Mouse (Mus musculus): ENCODE measurements around the gene Bri3bp.
"Not testable (repeated sequence)": the region's sequence is repeated elsewhere in the genome, so short reads cannot be mapped to it uniquely, and the experiment has no call there.

Gene Bri3bp

DNA sequence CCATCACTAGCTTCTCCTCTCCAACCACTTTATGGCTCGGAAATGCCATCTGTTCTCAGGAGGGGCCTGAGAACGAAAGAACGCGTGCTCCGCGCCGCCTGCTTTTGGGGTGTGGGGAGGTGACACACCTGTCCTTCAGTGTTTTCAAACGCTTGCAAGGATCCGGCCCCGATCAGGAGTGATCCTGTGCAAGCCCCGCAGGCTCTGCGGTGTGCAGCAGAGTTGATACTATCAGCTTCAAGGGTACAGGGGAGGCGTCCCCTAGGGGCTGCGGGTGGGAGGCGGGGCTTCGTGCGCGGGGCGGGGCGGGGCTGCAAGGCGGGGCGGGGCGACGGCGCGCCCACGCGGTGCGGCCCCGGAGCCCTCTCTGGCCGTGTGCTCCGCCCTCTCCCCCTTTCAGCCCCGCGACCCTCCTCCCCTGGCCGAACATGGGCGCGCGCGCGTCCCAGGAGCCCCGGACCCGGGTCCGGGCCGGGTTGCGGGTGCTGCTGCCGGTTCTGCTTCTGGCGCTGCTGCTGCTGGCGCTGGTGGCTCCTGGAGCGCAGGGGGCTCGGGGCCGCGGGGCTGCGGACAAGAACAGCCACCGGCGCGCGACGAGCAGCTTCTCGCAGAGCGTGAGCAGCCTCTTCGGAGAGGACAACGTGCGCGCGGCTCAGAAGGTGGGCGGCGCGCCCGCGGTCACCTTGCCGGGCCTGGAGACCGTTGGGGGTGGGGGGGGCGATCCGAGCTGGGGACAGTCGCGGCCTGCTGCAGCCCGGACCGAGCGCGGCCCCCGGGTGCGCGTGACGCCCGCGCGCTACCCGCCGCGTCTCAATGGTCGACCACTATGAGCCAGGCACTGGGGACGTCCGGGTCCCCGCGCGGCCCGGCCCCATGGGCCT is at the start of gene Bri3bp:
Gene Bri3bp (plus strand): TSS at position 335 of the 881 bp plus-strand sequence.
- peak; percentile 56 to 65 for DNase-seq

DNA sequence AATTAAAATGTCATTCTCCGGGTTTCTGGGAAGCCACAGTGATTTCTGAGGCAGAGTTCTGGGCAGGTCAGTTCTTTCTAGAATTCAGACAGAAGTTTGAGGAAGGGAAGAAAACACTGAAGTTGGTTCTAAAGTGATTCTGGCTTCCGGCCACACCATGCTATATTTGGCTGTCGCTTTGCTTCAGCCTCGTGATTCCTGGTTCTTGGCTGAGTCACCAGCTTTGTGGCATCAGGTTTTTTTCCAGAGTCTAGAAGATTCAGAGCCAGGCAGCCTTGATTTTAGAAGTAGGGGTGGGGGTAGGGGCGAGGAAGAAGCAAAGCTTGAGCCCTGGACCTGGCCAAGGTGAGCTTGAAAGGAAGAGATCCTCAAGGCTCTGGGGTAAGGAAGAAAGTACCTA is 49.8 kb upstream of the Bri3bp start:
- peak in 1 of 2 experiments; percentile 29 for DNase-seq

DNA sequence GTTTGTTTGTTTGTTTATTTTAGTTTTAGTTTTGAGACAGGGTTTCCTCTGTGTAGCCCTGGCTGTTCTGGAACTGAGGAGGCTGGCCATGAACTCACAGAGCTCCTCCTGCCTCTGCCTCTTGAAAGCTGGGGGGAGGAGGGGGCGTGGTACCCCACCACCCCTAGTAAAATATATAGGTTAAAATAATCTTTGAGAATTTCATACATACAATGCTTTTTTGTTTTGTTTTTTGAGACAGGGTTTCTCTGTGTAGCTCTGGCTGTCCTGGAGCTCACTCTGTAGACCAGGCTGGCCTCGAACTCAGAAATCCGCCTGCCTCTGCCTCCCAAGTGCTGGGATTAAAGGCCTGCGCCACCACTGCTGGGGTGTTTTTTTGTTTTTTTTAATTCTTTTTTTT is 49.2 kb upstream of the Bri3bp start:
- not testable (repeated sequence) for DNase-seq

DNA sequence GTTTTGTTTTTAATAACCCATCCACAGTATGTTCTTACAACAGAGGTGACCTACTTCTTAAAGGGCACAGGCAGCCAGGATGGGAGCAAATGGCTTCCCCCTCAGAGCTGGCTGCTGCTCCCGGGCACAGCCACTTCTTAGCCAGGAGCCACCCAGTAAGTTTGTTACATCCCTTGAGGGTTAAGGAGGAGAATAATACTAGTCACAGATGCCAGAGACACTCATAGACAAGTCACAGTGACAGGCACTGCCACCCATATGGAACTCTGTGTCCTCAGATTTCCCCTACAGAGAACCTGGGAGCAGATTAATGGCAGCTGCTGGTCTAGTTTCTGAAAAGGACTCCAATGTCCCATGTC is 48.8 kb upstream of the Bri3bp start:
- DNase-seq, result no peak

DNA sequence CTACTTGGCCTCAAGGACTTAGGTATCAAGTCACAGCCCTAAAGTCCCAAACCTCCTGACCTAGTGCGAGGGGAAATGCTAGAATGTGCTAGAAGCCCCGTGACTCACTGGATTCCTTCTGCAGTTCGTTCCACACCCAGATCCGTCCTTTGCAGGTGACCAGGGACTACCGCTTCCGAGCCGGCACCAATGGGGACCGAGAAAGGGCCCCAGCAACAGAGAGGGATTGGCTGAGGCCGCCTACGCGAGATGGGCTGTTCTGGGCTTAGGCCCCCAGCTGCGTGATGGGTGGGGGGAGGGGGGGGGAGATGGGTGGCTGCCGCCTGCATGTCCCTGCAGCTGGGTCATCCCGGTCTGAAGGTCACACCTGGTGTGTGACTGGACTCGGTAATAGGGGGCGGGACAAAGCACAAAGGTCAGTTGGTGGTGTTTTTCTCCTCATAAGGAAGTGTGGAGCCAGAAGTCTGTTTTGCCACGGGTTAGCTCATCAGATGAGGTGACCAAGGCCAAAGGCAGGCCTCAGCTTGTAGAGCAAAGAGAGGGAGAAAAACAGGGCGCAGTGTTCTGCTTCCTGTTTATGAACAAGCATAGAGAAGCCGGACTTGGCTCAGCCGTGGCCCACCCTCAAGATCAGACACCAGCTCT is 48.3 kb upstream of the Bri3bp start:
- peak; percentile 91 to 95 for DNase-seq

DNA sequence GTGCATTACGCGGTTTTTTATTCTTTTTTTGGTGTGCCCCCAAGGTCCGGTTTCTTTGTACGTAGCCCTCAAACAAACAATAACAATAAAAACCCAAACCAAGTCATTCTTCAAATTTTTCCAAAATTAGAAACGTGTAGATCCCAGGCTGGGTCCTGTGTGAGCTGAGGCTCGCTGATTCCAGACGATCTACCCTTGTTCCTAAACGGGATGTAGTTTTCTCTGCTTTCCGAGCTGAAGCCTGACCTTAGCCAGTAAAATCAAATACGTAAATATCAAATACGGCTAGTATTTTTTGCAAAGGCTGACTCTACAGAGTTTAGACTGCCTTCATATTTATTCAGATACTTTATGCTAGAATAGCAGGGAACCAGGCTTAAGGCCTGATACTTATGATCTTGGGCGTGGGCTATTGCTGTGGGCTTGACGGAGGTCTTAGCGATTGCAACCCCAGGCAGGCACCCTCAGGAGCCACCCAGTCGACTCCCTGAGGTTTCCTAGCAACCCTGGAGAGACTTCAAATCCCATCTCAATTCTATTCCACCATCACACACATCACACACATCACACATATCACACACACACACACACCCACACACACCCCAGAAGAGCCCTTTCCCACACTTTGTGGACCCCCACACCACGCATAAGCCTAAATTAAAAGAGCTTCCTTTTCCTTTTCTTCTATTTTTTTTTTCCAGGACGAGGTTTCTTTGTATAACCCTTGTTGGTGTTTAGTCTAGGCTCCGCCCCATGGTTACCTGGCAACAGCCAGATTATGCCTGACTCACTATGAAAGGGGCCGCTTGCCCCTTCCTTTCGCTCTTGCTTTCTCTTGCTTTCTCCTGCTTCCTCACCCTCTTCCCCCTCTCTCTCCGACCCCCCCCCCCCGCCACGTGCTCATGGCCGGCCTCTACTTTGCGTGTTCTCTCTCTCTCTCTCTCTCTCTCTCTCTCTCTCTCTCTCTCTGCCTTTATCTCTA is 47.5 kb upstream of the Bri3bp start:
- peak; percentile 51 to 73 for DNase-seq

DNA sequence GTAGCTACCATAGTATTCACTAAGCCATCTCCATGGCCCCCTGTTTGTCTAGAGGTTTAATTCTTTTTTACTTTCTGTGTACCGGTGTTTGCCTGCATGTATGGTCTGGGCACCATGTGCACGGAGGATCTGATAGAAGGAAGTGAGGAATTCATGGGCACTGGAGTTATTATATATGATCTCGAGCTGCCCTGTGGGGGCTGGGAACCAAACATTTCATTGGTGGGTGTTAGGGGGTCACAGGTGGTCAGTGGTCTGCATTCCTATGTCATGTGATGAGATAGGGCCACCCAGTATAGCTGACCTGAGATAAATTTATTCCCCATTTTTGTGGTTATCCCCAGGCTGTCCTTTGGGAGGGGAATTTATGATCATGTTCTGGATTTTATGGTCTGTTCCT is 46.4 kb upstream of the Bri3bp start:
- DNase-seq, result no peak

DNA sequence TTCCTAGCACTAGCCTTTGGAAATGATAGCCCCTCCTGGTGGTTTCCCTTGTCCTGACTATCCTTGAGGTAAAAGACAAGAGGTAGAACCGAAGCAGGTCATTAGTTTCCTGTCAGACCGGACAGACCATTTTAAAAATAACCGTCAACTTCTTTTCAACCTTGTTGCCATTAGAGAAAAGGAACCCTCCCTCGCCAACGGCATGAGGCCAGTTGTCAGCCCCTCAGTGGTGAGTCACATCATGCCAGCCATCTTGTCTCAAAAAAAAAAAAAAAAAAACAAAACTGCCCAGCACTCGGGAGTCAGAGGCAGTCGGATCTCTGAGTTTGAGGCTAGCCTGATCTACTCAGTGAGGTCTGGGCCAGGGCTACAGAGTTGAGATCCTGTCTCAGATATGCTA is 40.5 kb upstream of the Bri3bp start:
- no peak for DNase-seq

DNA sequence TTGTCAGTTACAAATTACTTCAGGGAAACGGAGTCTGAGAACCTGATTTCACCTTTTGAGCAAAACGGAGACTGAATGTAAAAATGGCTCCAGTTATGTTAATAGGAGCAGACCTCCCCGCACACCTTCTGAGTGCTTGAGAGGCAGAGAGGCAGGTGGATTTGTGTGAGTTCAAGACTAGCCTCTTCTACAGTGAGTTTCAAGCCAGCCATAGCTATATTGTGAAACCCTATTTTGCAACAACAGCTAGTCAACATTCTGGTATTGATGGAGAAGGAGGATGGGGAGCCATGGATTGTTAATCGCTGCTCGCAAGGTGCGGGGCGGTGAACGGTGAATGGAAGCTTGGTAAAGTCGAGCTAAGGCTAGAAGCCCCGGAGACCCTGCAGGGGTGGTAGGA is 38.9 kb upstream of the Bri3bp start:
- DNase-seq, result no peak

DNA sequence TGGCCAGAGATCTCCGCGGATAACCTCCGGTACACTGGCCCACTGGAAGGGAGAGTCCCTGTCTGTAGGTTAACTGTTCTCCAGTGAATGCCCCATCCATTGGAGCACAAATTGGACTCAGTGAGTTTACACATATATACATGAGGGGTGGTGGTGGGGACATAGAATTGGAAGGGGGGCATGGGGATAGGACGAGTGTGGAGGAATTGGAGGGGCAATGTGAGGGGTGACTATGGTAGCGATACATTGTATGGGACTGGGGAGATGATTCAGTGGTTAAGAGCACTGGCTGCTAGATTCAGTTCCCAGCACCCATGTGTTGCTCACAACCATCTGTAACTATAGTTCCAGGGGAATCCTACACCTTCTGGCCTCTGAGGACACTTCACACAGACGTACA is 38.4 kb upstream of the Bri3bp start:
- DNase-seq, result no peak

DNA sequence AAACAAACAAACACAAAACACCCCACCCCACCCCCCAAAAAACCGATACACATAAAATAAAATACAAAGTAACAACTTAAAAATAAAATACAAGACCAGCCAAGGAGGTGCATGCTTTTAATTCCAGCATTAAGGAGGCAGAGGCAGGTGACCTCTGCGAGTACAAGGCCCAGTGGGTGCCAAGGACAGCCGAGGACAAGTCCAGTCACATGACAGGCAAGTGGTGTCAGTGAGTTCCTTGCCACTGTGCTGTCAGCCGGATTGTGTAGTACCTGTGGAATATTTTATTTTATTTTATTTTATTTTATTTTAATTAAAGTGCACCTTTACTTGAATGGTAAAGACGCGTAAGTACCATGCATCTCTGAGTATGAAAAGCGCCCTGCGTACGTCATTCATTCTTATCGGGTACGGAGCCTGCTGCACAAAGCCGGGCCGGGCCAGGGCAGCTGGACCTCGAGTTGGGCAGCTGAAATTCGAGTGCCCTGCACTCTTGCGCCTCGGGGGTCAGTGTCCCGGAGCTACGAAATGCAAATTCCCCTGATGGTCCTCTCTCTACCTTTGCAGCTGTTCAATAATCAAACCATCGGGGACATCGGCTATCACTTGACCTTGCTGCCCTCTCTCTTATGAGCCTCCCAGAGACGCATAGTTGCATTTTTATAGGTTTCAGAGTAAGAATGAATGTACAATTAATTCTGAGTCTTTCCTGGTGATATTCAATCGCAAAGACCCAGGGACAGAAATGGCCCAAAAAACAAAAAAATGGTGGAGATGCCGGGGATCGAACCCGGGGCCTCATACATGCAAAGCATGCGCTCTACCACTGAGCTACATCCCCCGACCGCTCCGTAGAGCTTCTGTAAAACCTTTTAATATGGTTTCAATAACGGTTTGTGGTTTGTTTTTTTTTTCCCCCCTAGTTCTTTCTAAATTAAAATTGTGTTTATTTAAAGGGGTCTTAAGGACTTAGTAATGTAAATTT is 37.6 kb upstream of the Bri3bp start:
- peak; percentile 37 to 58 for DNase-seq

DNA sequence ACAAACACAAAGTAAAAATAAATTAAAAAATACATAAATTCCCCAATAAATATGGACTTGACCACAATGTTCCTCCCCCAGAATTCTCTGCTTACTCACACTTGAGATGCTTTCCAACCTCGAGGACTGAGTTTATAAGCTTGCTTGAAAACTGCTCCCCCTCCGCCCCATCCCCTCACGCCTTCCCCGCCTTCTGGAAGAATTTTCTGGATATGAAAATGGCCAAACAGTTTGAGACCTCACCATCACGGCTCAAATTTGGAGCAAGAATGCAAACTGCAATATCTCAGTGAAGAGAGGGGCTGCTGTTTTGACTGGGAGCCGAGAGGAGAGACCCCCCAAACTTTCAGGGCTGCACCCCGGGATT is 36.8 kb upstream of the Bri3bp start:
- DNase-seq, result no peak

DNA sequence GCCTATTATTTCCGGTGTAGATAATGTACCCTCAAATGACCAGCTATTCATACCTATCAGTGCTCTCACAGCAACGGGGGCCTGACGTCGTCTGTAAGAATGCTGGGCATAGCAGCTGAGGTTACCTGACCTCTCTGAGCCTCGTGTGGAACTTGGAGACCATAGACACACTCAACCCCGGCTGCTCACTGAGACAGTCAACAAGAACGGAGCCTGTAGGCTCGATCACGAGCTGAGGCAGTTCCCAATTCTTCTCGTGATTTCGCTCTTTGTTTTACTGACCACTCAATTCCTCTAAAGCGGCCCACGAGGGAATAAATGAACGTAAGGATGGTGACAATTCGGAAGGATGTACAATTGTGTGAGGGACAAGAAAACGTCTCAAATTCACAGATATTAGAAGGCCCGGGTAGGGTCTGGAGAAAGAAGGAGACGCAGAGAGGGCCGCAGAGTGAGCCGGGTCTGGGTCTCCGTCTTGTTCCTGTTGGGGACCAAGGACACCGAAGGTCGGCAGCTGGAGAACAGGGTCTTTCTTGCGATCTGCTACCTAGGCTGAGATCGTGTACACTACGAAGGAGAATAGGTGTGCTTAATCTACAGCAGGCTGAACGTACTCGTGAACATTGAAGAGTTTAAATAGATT is 36.3 kb upstream of the Bri3bp start:
- no peak for DNase-seq

DNA sequence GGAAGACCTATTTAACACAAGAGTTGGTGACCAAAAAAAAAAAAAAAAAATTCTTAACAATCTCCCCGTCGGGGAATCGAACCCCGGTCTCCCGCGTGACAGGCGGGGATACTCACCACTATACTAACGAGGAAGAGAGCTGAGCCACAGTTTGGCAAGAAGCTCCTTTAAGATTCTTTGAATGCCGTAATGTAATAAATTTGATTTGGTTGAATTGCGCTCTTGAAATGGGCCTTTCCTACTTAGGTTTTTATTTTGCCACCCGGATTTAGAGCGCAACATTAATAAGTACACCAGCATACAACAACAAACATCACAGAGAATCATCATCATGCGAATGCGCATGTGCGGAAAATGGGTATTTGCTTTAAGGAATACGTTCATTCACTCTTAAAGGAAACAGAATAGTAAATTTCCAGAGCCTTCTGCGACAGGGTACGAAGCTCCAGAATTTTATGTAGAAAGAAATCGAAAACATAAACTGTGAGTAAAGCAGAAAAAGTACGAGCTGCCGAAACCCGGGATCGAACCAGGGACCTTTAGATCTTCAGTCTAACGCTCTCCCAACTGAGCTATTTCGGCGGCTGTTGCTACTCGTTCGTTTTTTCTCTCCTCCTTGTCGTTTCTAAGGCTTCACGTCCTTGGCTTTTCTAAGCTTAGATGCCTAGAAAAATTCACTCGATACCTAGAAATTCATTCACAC is 35.7 kb upstream of the Bri3bp start:
- peak; percentile 67 to 83 for DNase-seq

DNA sequence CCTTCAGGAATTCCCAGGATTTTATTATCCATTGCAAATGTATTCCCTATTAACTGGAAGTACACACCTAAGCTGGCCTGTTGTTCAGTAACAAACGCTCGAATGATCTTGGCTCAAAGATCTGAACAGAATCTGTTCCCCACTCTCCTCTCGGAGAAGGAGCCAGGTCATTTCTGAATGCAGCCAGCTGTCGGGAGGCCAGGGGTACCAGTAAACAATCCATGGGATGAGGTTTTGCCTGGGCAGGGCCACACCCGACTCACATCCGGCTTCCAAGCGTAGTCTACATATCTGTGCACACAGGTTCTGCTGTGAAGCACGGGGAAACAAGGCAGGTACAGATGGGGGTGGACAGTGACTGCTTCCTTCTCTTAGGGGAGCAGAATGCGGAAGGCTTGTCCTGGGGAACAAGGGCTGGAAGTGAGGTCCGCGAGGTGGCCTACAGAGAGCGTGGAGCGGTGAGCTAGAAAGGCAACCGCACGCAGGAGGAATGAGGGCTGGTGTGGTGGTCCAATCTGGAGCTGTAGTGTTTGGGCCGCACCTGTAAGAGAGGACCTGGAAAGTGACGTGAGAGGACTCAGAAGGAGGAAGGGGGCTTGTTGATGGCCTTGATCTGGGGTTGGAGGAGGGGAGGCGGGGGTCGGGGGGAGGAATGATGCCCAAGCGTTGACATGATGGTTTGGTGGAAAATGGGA is 34.9 kb upstream of the Bri3bp start:
- peak; percentile 37 to 58 for DNase-seq

DNA sequence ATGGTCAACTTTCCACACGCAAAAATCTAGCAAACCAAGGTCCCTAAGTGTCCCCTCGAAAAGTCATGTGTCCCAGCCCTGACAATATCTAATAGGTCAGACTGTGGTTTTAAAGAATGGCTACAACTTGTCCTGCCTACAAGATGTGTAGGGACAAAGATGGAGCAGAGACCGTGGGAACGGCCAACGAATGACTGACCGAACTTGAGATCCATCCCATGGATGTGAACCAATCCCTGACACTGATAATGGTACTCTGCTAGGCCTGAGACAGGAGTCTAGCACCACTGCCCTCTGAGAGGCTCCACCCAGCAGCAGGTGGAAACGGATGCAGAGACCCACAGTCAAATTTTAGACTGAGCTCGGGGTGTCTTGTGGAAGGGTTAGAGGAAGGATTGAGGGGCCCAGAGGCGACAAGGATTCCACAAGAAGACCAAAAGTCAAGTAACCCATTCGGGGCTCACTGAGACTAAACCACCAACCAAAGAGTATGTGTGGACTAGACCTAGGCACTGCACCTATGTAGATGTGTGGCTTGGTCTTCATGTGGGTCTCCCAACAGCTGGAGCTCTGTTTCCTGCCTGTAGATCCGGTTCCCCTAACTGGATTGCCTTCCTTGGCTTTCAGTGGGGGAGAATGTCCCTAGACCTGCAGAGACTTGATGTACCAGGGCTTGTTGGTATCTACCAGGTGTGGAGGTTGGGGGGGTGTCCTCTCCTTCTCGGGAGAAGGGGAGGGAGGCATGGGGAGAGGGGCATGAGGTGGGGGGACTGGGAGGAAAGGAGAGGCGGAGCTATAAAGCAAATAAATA is 34.1 kb upstream of the Bri3bp start:
- DNase-seq, result no peak

DNA sequence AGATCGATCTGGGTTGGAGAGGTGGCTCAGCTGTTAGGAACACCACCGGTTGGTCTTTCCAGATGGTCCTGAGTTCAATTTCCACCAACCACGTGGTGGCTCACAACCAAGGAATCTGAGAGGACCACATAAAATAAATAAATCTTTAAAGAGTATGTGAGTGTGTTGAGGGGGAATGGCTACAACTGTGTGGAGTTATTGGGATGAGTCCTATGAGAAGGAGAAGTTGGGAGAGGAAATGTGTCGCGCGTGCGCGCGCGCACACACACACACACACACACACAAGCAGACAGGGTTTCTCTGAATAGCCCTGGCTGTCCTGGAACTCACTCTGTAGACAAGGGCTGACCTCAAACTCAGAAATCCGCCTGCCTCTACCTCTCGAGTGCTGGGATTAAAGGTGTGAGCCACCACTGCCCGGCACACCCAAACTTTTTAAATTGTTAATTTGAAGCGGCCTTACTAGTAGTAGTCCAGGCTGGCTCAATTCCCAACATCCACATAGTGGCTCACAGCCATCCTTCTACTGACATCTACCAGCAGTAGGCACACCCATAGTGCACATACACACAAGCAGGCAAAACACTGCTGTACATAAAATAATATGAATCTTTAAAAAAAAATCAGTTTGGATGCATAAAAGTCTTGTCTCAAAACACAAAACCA is 33.3 kb upstream of the Bri3bp start:
- no peak for DNase-seq

DNA sequence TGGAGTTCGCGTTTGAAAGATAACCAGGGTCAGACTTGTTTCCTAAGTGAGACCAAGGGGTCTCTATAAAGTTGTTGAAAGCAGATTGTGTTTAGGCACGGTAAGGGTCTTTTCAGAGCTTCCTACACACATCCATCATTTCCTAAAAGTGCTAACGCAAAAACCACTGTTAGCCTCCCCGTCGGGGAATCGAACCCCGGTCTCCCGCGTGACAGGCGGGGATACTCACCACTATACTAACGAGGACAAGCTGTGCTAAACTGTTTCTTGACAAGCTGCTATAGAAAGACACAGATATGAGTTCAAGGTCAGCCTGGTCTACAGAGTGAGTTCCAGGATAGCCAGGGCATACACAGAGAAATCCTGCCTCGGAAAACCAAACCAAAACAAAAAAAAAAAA is 32.5 kb upstream of the Bri3bp start:
- peak; percentile 53 to 72 for DNase-seq
